In the genomic region with DNA sequence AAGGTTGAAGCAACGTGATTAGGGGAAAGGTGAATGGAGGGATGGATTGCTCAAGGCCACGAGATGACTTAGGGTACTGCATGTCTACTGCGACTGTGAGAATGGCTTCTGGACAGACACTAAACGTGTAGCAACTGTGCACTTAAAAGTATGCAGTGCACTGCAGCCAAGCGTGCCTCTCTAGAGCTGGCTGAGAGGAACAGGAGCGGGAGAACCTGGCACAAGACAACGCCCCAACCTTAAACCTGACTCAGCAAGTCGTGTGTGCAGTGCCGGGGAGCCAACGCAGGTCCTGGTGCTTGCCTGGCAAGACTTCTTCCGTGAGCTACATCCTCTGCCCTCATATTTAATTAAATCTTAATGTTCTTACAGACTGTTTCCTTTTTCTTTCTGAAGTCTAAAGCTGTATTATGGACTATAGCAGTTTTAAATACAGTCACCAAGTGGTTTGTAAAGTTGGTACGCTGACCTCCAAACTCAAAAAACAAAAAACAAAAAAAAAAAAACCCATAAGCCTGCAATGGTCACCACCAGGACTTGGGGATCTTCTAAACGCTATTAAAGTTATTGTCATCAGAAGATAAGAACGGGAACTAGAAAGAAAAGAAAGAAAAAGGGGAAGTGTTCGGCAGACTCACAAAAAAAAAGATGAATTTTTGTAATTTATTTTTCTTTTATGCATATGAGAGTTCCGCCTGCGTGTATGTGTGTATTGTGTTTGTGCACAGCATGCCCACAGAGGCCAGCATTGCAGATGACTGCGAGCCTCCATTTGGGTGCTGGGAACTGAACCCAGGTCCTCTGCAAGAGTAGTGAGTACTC, we compare ENCODE assay signal across 28 mouse cellular contexts. TPM values are rescaled to one million over a fixed set of nuclear protein-coding genes. Genes with fewer than 3 reads are reported as not detected.
DNase-seq lines count a peak whose midpoint lies in the region; ATAC-seq and TF ChIP-seq lines count a peak whose summit lies in the region.
"Had no signal": no experiment of that assay in that cellular context is flagged by ENCODE, and none has a peak within 500 bp of the region (broad histone marks: within the 10 kb centered on the region; RNA-seq: fewer than 3 reads in every experiment).

No protein-coding gene starts in this region.

- H3K4me1 ChIP-seq in cerebellum, adult 2 months (ENCODE audit: control insufficient read depth, insufficient read depth, low read length): peaks cover 36% of the 10 kb centered on the region
- H3K4me1 ChIP-seq in midbrain, embryonic 11.5 days (ENCODE audit: control insufficient read depth, insufficient read depth, low read length): peaks cover under 1% of the 10 kb centered on the region; the same call in 1 of the 2 replicates
- H3K4me1 ChIP-seq in midbrain, embryonic 10.5 days: peaks cover 9% of the 10 kb centered on the region
- H3K4me1 ChIP-seq: embryonic facial prominence, embryonic 12.5 days; heart, embryonic 10.5 days; heart, embryonic 13.5 days had no signal

- WGBS in cerebellum, adult 2 months: 67% methylated on average over 18 of the region's 18 CpGs
- 91% methylated on average over 18 of the region's 18 CpGs for WGBS in midbrain, embryonic 11.5 days
- WGBS in midbrain, embryonic 10.5 days: 92% methylated on average over 18 of the region's 18 CpGs

- TF ChIP-seq CTCF in cerebellum, adult 2 months (IDR thresholded peaks at IDR 0.05; ENCODE audit: borderline replicate concordance, insufficient read depth, low read depth, low read length): no peak

- no peaks in the 10 kb centered on the region for H3K27me3 ChIP-seq in cerebellum, adult 2 months (ENCODE audit: control insufficient read depth, insufficient read depth, low read length)
- H3K27me3 ChIP-seq in midbrain, embryonic 11.5 days (ENCODE audit: control insufficient read depth, insufficient read depth, low read length): no peaks in the 10 kb centered on the region
- H3K27me3 ChIP-seq in midbrain, embryonic 10.5 days (ENCODE audit: low read depth, poor library complexity, severe bottlenecking): no peaks in the 10 kb centered on the region
- H3K27me3 ChIP-seq: CH12.LX; embryonic facial prominence, embryonic 12.5 days; embryonic facial prominence, embryonic 15.5 days; forebrain, embryonic 15.5 days; heart, embryonic 13.5 days; hindbrain, embryonic 12.5 days; hindbrain, embryonic 15.5 days had no signal

- no peaks in the 10 kb centered on the region; the same call in 1 of the 2 replicates for H3K36me3 ChIP-seq in midbrain, embryonic 11.5 days (ENCODE audit: control insufficient read depth, insufficient read depth, low read length)
- peaks cover 27% of the 10 kb centered on the region for H3K36me3 ChIP-seq in midbrain, embryonic 10.5 days
- H3K36me3 ChIP-seq: forebrain, embryonic 15.5 days; hindbrain, embryonic 15.5 days had no signal

- no peak for TF ChIP-seq POLR2A in cerebellum, adult 2 months (IDR thresholded peaks at IDR 0.05; ENCODE audit: borderline replicate concordance, insufficient read depth, low read length)

- no peak overlapping the region for H3K4me3 ChIP-seq in cerebellum, adult 2 months (replicated peaks; ENCODE audit: insufficient read depth, low read depth, low read length)
- no peak overlapping the region for H3K4me3 ChIP-seq in midbrain, embryonic 11.5 days (ENCODE audit: low read depth, low read length)
- no peak overlapping the region for H3K4me3 ChIP-seq in midbrain, embryonic 10.5 days
- H3K4me3 ChIP-seq: embryonic facial prominence, embryonic 12.5 days; embryonic facial prominence, embryonic 15.5 days; forebrain, embryonic 15.5 days; heart, adult 2 months; heart, embryonic 10.5 days; heart, embryonic 13.5 days; hindbrain, embryonic 12.5 days; hindbrain, embryonic 15.5 days had no signal

- peak in 1 of 2 experiments; percentile 58 for DNase-seq in cerebellum, adult 2 months
- DNase-seq in cerebellum, adult 8-10 months: no peak
- DNase-seq in gastrocnemius, adult 18-20 months (ENCODE audit: low spot score): peak; percentile 8
- no peak for DNase-seq in gastrocnemius, postnatal 4 days (ENCODE audit: low spot score in 2 of 2)
- peak; percentile 66 for DNase-seq in midbrain, embryonic 11.5 days (ENCODE audit: low spot score, missing footprints)
- no peak for DNase-seq in midbrain, embryonic 10.5 days (ENCODE audit: low spot score)
- peak; percentile 39 for DNase-seq in brain, adult 2 months (ENCODE audit: low read depth, low spot score)
- DNase-seq in MN1 (ENCODE audit: low spot score): no peak
- DNase-seq: adrenal gland, adult 8-10 months; adrenal gland, postnatal 25 days; B cell, adult 2 months; gastrocnemius, postnatal 10 days; heart, adult 2 months; heart, postnatal 14 days; heart, postnatal 4 days; kidney, adult 2 months had no signal

- no peaks in the 10 kb centered on the region for H3K9me3 ChIP-seq in midbrain, embryonic 11.5 days (ENCODE audit: control insufficient read depth, low read length)
- no peaks in the 10 kb centered on the region for H3K9me3 ChIP-seq in midbrain, embryonic 10.5 days (replicated peaks)
- H3K9me3 ChIP-seq: embryonic facial prominence, embryonic 12.5 days; embryonic facial prominence, embryonic 15.5 days; forebrain, embryonic 15.5 days; heart, embryonic 10.5 days; heart, embryonic 13.5 days; hindbrain, embryonic 12.5 days; hindbrain, embryonic 15.5 days had no signal

- no peak overlapping the region for H3K9ac ChIP-seq in midbrain, embryonic 11.5 days (ENCODE audit: low read length)
- H3K9ac ChIP-seq: embryonic facial prominence, embryonic 12.5 days; embryonic facial prominence, embryonic 15.5 days; forebrain, embryonic 15.5 days; heart, embryonic 13.5 days; hindbrain, embryonic 12.5 days; hindbrain, embryonic 15.5 days had no signal

- ATAC-seq in midbrain, embryonic 11.5 days (ENCODE audit: low FRiP score): no peak
- ATAC-seq: forebrain, embryonic 15.5 days; intestine, postnatal 0 days had no signal

- H3K27ac ChIP-seq in cerebellum, adult 2 months (ENCODE audit: insufficient read depth, low read length): 0 out of 2 replicates have a peak overlapping the region, but pooled peaks have one; percentile 42
- no peak overlapping the region for H3K27ac ChIP-seq in midbrain, embryonic 11.5 days (ENCODE audit: low read depth, low read length)
- H3K27ac ChIP-seq in midbrain, embryonic 10.5 days (replicated peaks): no peak overlapping the region
- H3K27ac ChIP-seq: embryonic facial prominence, embryonic 12.5 days; embryonic facial prominence, embryonic 15.5 days; heart, adult 2 months; heart, embryonic 10.5 days; heart, embryonic 13.5 days; hindbrain, embryonic 12.5 days; hindbrain, embryonic 15.5 days had no signal

- no peak overlapping the region for H3K4me2 ChIP-seq in midbrain, embryonic 11.5 days
- H3K4me2 ChIP-seq: embryonic facial prominence, embryonic 12.5 days; embryonic facial prominence, embryonic 15.5 days; forebrain, embryonic 15.5 days; heart, embryonic 13.5 days; hindbrain, embryonic 12.5 days; hindbrain, embryonic 15.5 days had no signal

RNA-seq across cellular contexts. Expression of a gene that starts 33.7 kb away (rescaled TPM):
- 10.2 and 12.6 TPM in 2 replicates for polyA plus RNA-seq in cerebellum, adult 2 months (2012; rRNA removed)
- total RNA-seq in gastrocnemius, adult 18-20 months (2021): 1 to 10 TPM; 7.9 to 8.1 TPM
- total RNA-seq in gastrocnemius, postnatal 4 days (2021): 1 to 10 TPM; 6.9 to 9.1 TPM
- polyA plus RNA-seq in midbrain, embryonic 11.5 days (2014; fragmentation: Nextera tagmentation; extraction: Ambion mirVana): 3.4 and 4.2 TPM in 2 replicates
- 4.9 and 5.0 TPM in 2 replicates for polyA plus RNA-seq in midbrain, embryonic 10.5 days (2016; fragmentation: Nextera tagmentation; extraction: Ambion mirVana)

RNA-seq across cellular contexts. Expression of a gene that starts 58.2 kb away (rescaled TPM):
- polyA plus RNA-seq in cerebellum, adult 2 months (2012; rRNA removed): 44.5 and 51.9 TPM in 2 replicates
- total RNA-seq in gastrocnemius, adult 18-20 months (2021): not detected
- under 1 TPM; 0.08 to 0.10 TPM for total RNA-seq in gastrocnemius, postnatal 4 days (2021)
- 4.1 and 5.0 TPM in 2 replicates for polyA plus RNA-seq in midbrain, embryonic 11.5 days (2014; fragmentation: Nextera tagmentation; extraction: Ambion mirVana)
- 3.9 and 6.9 TPM in 2 replicates for polyA plus RNA-seq in midbrain, embryonic 10.5 days (2016; fragmentation: Nextera tagmentation; extraction: Ambion mirVana)
- total RNA-seq: CH12.LX; common myeloid progenitor, adult 5-6 weeks; granulocyte monocyte progenitor cell, adult 5-6 weeks; heart, adult 2 months; heart, postnatal 14 days; heart, postnatal 4 days had no signal
- polyA plus RNA-seq: heart, embryonic 16.5 days had no signal

Comparison
In these comparisons a context has a peak if more than half of its experiments do, and no peak if none do; other contexts are left out.
1. DNase-seq: peak in gastrocnemius, adult 18-20 months (single experiment), midbrain, embryonic 11.5 days (single experiment) and brain, adult 2 months (single experiment); none in cerebellum, adult 8-10 months (single experiment), gastrocnemius, postnatal 4 days (0 of 2), midbrain, embryonic 10.5 days (single experiment) and MN1 (single experiment).